Mouse (Mus musculus): ENCODE results near the gene Rasgef1a. TPM values are rescaled to one million over a fixed set of nuclear protein-coding genes. Genes with fewer than 3 reads are reported as not detected.

Rasgef1a gene
- polyA plus RNA-seq (2011; ENCODE audit: insufficient read depth, insufficient read length, low replicate concordance, missing spikeins), result 0.45 TPM in 1 of 2 replicates, not detected in the other

- Histone ChIP-seq H3K4me3 (replicated peaks; ENCODE audit: control insufficient read depth, low read depth, low read length) (no peak within 1 kb of the TSS), H3K27ac (ENCODE audit: control insufficient read depth, insufficient read depth, low read depth, low read length, poor library complexity) (no peak within 1 kb of the TSS), H3K4me1 (ENCODE audit: control insufficient read depth, insufficient read depth, low read length) (no peaks in the 10 kb centered on the region; the same call in 1 of the 2 replicates)
- no peak for TF ChIP-seq POLR2A (IDR thresholded peaks at IDR 0.05; ENCODE audit: borderline replicate concordance, control insufficient read depth, low read depth, low read length)
- TF ChIP-seq CTCF (IDR thresholded peaks at IDR 0.05; ENCODE audit: control insufficient read depth, insufficient read depth, low read length), result no peak
- WGBS, result 13% methylated on average over 70 of the region's 70 CpGs
These were observed at the start of gene Rasgef1a for GRCm38 (mm10) chr6:118010756-118011615. Gene Rasgef1a (plus strand): TSS chr6:118011438.

GRCm38 (mm10) chr6:117963201-117963600 lies 48.0 kb upstream of the Rasgef1a start:
- Histone ChIP-seq H3K4me3 (replicated peaks; ENCODE audit: control insufficient read depth, low read depth, low read length) (no peak overlapping the region), H3K4me1 (ENCODE audit: control insufficient read depth, insufficient read depth, low read length) (no peaks in the 10 kb centered on the region), H3K27ac (ENCODE audit: control insufficient read depth, insufficient read depth, low read depth, low read length, poor library complexity) (no peak overlapping the region)
- WGBS, result 82% methylated on average over 3 of the region's 3 CpGs
- no peak for TF ChIP-seq POLR2A (IDR thresholded peaks at IDR 0.05; ENCODE audit: borderline replicate concordance, control insufficient read depth, low read depth, low read length)
- TF ChIP-seq CTCF (IDR thresholded peaks at IDR 0.05; ENCODE audit: control insufficient read depth, insufficient read depth, low read length), result no peak

DNA sequence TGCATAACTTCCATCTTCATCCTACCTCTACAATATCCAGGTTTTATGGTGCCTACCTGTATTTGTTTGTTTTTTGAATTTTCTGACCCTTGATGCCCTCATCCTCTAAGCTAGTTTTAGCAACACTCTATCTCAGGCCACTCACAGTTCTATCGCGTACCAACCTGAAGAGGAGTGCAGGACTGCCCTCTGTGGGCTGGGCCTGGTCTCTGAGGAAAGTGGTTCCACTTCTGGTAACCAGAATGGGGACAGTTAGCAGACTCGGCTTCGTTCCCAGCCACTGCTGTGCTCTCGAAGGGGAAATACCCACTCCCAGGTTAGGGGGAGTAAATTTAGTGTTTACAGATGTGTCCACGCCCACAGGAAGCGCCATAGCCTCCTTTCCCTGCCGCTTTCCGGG lies 44.5 kb upstream of the Rasgef1a start:
- H3K27ac ChIP-seq (ENCODE audit: control insufficient read depth, insufficient read depth, low read depth, low read length, poor library complexity), result no peak overlapping the region

GRCm38 (mm10) chr6:117987173-117987572 lies 24.1 kb upstream of the Rasgef1a start:
- TF ChIP-seq POLR2A (IDR thresholded peaks at IDR 0.05; ENCODE audit: borderline replicate concordance, control insufficient read depth, low read depth, low read length) (no peak), CTCF (IDR thresholded peaks at IDR 0.05; ENCODE audit: control insufficient read depth, insufficient read depth, low read length) (no peak)
- H3K4me1 ChIP-seq (ENCODE audit: control insufficient read depth, insufficient read depth, low read length), result no peaks in the 10 kb centered on the region
- no peak overlapping the region for H3K4me3 ChIP-seq (replicated peaks; ENCODE audit: control insufficient read depth, low read depth, low read length)
- H3K27ac ChIP-seq (ENCODE audit: control insufficient read depth, insufficient read depth, low read depth, low read length, poor library complexity), result no peak overlapping the region
- WGBS, result 59% methylated on average over 5 of the region's 5 CpGs

More for the DNA sequence above, 44.5 kb upstream of the Rasgef1a start:
- no peaks in the 10 kb centered on the region; the same call in 1 of the 2 replicates for H3K4me1 ChIP-seq (ENCODE audit: control insufficient read depth, insufficient read depth, low read length)
- no peak overlapping the region for H3K4me3 ChIP-seq (replicated peaks; ENCODE audit: control insufficient read depth, low read depth, low read length)
- WGBS, result 5% methylated on average over 9 of the region's 9 CpGs
- TF ChIP-seq POLR2A (IDR thresholded peaks at IDR 0.05; ENCODE audit: borderline replicate concordance, control insufficient read depth, low read depth, low read length) (no peak), CTCF (IDR thresholded peaks at IDR 0.05; ENCODE audit: control insufficient read depth, insufficient read depth, low read length) (peak; percentile 31; the same call in 1 of the 2 replicates)

DNA sequence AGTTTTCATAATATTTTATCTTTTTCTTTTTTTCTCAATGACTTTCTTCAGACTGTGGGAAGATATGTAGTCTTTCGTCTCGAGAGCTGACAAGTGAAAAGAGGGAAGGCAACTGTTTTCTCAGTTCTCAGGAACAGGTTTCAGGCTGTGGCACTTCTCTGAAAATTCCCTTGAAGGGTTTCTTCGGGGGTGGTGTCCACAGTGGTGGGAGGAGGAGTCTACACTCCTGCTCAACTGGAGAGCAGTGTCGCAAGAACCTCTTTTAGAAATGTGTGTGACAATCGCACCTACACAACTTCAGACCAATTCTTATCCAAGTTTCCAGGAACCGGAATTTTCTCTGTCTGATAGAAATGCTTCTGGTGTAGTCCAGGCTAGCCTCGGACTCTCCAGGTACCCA lies 22.0 kb upstream of the Rasgef1a start:
- TF ChIP-seq POLR2A (IDR thresholded peaks at IDR 0.05; ENCODE audit: borderline replicate concordance, control insufficient read depth, low read depth, low read length), result no peak
- TF ChIP-seq CTCF (IDR thresholded peaks at IDR 0.05; ENCODE audit: control insufficient read depth, insufficient read depth, low read length), result no peak
- H3K27ac ChIP-seq (ENCODE audit: control insufficient read depth, insufficient read depth, low read depth, low read length, poor library complexity), result no peak overlapping the region
- H3K4me3 ChIP-seq (replicated peaks; ENCODE audit: control insufficient read depth, low read depth, low read length), result no peak overlapping the region
- H3K4me1 ChIP-seq (ENCODE audit: control insufficient read depth, insufficient read depth, low read length), result no peaks in the 10 kb centered on the region
- 69% methylated on average over 7 of the region's 7 CpGs for WGBS

DNA sequence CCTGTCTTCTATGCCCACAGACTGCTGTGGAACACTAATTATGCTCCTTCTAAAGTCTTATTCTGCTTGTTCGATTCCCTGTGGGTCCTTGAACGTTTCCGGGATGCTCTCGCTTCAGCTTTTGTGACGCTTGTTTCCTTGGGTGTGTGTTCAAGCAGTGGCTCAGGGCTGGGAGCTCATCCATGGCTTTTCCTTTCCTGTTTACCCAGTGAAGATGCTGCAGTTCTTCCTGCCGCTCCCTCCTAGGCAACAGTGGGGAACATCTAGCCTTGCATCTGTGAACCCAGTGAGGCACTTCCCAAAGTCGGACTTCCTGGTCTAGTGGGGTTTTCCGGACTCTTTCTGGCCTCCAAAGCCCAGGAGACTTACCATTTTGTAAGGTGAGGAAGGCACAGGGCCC lies 20.6 kb upstream of the Rasgef1a start:
- WGBS, result 46% methylated on average over 8 of the region's 8 CpGs
- H3K4me1 ChIP-seq (ENCODE audit: control insufficient read depth, insufficient read depth, low read length), result no peaks in the 10 kb centered on the region
- no peak overlapping the region for H3K4me3 ChIP-seq (replicated peaks; ENCODE audit: control insufficient read depth, low read depth, low read length)
- H3K27ac ChIP-seq (ENCODE audit: control insufficient read depth, insufficient read depth, low read depth, low read length, poor library complexity), result no peak overlapping the region
- TF ChIP-seq CTCF (IDR thresholded peaks at IDR 0.05; ENCODE audit: control insufficient read depth, insufficient read depth, low read length), result no peak
- TF ChIP-seq POLR2A (IDR thresholded peaks at IDR 0.05; ENCODE audit: borderline replicate concordance, control insufficient read depth, low read depth, low read length), result no peak

DNA sequence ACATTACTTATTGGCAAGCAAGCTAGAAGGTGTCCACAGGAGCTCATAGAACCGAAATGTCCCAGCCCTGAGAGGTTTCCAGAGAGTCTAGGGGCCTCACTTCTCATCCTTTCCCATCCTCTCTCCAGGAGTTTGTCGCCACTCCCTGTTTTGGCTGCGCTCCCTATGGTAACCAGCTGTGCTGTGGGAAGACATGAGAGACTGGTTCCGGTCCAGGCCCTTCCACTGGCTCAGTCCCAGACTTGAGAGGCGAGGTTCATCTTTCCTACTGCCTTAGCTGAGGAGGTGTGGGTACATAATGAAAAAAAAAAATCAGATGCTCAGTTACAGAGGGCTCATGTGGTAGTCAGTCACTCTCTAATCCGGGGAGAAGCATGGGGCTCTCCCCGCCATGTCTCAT lies 19.9 kb upstream of the Rasgef1a start:
- 74% methylated on average over 7 of the region's 7 CpGs for WGBS
- no peak overlapping the region for H3K4me3 ChIP-seq (replicated peaks; ENCODE audit: control insufficient read depth, low read depth, low read length)
- no peak for TF ChIP-seq CTCF (IDR thresholded peaks at IDR 0.05; ENCODE audit: control insufficient read depth, insufficient read depth, low read length)
- no peak for TF ChIP-seq POLR2A (IDR thresholded peaks at IDR 0.05; ENCODE audit: borderline replicate concordance, control insufficient read depth, low read depth, low read length)
- no peaks in the 10 kb centered on the region for H3K4me1 ChIP-seq (ENCODE audit: control insufficient read depth, insufficient read depth, low read length)
- H3K27ac ChIP-seq (ENCODE audit: control insufficient read depth, insufficient read depth, low read depth, low read length, poor library complexity), result no peak overlapping the region

- no peak for TF ChIP-seq POLR2A (IDR thresholded peaks at IDR 0.05; ENCODE audit: borderline replicate concordance, control insufficient read depth, low read depth, low read length)
- TF ChIP-seq CTCF (IDR thresholded peaks at IDR 0.05; ENCODE audit: control insufficient read depth, insufficient read depth, low read length), result no peak
- Histone ChIP-seq H3K27ac (ENCODE audit: control insufficient read depth, insufficient read depth, low read depth, low read length, poor library complexity) (no peak overlapping the region), H3K4me3 (replicated peaks; ENCODE audit: control insufficient read depth, low read depth, low read length) (no peak overlapping the region), H3K4me1 (ENCODE audit: control insufficient read depth, insufficient read depth, low read length) (no peaks in the 10 kb centered on the region)
- 72% methylated on average over 8 of the region's 8 CpGs for WGBS
These were observed 19.3 kb upstream of the Rasgef1a start for GRCm38 (mm10) chr6:117991928-117992327.
